Mouse (Mus musculus) forebrain, postnatal 0 days (tissue): ENCODE measurements around the gene Ahnak2. TPM values are rescaled to one million over a fixed set of nuclear protein-coding genes. Genes with fewer than 3 reads are reported as not detected.

ENCODE experiments used
- ATAC-seq: fragments of 200-750 bp; cut with Nextera tagmentation; 2 replicates; pipeline ENCODE4 v1.8.0; 2017; ENCODE audit warnings: mild to moderate bottlenecking, moderate library complexity
- DNase-seq: peaks from one replicate; pipeline ENCODE4 v3.0.0-alpha.2; 2015
- H3K27ac ChIP-seq: fragments of 300-500 bp; sonication (generic); 2 replicates; pipeline ENCODE4 v1.5.1; 2014; ENCODE audit warnings: low read depth, mild to moderate bottlenecking, antibody characterized with exemption, low read length, moderate library complexity, mixed read lengths
- H3K27me3 ChIP-seq: fragments of 300-500 bp; sonication (generic); 2 replicates; pipeline ENCODE4 v1.6.1; 2014; ENCODE audit warnings: mild to moderate bottlenecking, low read length, mixed read lengths; ENCODE audit not compliant: insufficient read depth
- H3K36me3 ChIP-seq: fragments of 300-500 bp; sonication (generic); 2 replicates; pipeline ENCODE4 v1.6.1; 2014; ENCODE audit warnings: mild to moderate bottlenecking, moderate library complexity; ENCODE audit not compliant: insufficient read depth
- H3K4me1 ChIP-seq: fragments of 300-500 bp; sonication (generic); 2 replicates; pipeline ENCODE4 v1.6.1; 2014; ENCODE audit warnings: antibody characterized with exemption; ENCODE audit not compliant: insufficient read depth
- H3K4me2 ChIP-seq: fragments of 300-500 bp; sonication (generic); 2 replicates; pipeline ENCODE4 v1.6.1; 2014; ENCODE audit warnings: low read depth, mild to moderate bottlenecking, moderate library complexity
- H3K4me3 ChIP-seq: fragments of 300-500 bp; sonication (generic); 2 replicates; pipeline ENCODE4 v1.5.1; 2014; ENCODE audit warnings: low read depth, low read length, mixed read lengths
- H3K9ac ChIP-seq: fragments of 300-500 bp; sonication (generic); 2 replicates; pipeline ENCODE4 v1.6.1; 2014; ENCODE audit warnings: mild to moderate bottlenecking
- H3K9me3 ChIP-seq: fragments of 300-500 bp; sonication (generic); 2 replicates; pipeline ENCODE4 v1.6.1; 2016; ENCODE audit warnings: low read length
- CTCF ChIP-seq: sonication (generic); IDR thresholded peaks from 2 replicates; pipeline ENCODE4 v1.5.1; 2016; ENCODE audit warnings: antibody characterized with exemption, control low read depth, low read depth
- WGBS: fragments of 180-500 bp; shearing (Covaris S2); extraction: QIAGEN DNeasy Blood & Tissue Kit; methylation state at CpG from one replicate; pipeline ENCODE4 v1.1.7; 2014; 5-methylcytosine and 5-hydroxymethylcytosine counted together
- polyA plus RNA-seq: library from polyadenylated mRNA; unstranded; fragments of >200 nt; fragmentation: Nextera tagmentation; extraction: Ambion mirVana; gene quantifications from 2 replicates; pipeline ENCODE4 v1.2.1, GENCODE M21; 2015
- total RNA-seq: library from RNA; depleted of rRNA; stranded (reverse); fragments of >200 nt; gene quantifications from 2 replicates; pipeline ENCODE4 v1.2.3, GENCODE M21; 2014

The Ahnak2 gene
- total and polyA plus RNA-seq, 2 experiments from 2014 or later = 1.3 to 2.5 TPM

- H3K9me3 ChIP-seq = no peaks in the 10 kb centered on the region
- H3K4me2 ChIP-seq = no peak overlapping the region
- H3K27ac ChIP-seq = no peak overlapping the region
- H3K4me3 ChIP-seq = no peak overlapping the region
- H3K27me3 ChIP-seq = no peaks in the 10 kb centered on the region; the same call in none of the 2 replicates
- H3K36me3 ChIP-seq = no peaks in the 10 kb centered on the region
- ATAC-seq (peak; percentile 42; the same call in 1 of the 2 replicates), DNase-seq (peak; percentile 72)
- no peak overlapping the region for H3K9ac ChIP-seq
- WGBS = 10% methylated on average over 4 of the region's 4 CpGs
- peaks cover 4% of the 10 kb centered on the region; the same call in 1 of the 2 replicates for H3K4me1 ChIP-seq
- peak; percentile 81 for TF ChIP-seq CTCF
These were observed 2.0 kb downstream of the Ahnak2 start for GRCm38 (mm10) chr12:112800476-112800875.

- TF ChIP-seq CTCF = no peak
- Histone ChIP-seq H3K36me3 (no peaks in the 10 kb centered on the region), H3K27me3 (no peaks in the 10 kb centered on the region; the same call in none of the 2 replicates), H3K27ac (no peak overlapping the region), H3K4me3 (no peak overlapping the region), H3K4me1 (peaks cover 4% of the 10 kb centered on the region; the same call in 1 of the 2 replicates), H3K4me2 (no peak overlapping the region), H3K9me3 (no peaks in the 10 kb centered on the region), H3K9ac (no peak overlapping the region)
- 82% methylated on average over 10 of the region's 10 CpGs for WGBS
- no peak for ATAC-seq
- no peak for DNase-seq
These were observed 3.1 kb downstream of the Ahnak2 start for GRCm38 (mm10) chr12:112799237-112799970.

- no peak for TF ChIP-seq CTCF
- ATAC-seq = no peak
- DNase-seq = no peak
- whole genome bisulfite sequencing = 65% methylated on average over 5 of the region's 5 CpGs
- Histone ChIP-seq H3K27ac (no peak overlapping the region), H3K4me1 (peaks cover 4% of the 10 kb centered on the region; the same call in 1 of the 2 replicates), H3K27me3 (no peaks in the 10 kb centered on the region; the same call in none of the 2 replicates), H3K36me3 (no peaks in the 10 kb centered on the region), H3K4me2 (no peak overlapping the region), H3K9me3 (no peaks in the 10 kb centered on the region), H3K9ac (no peak overlapping the region), H3K4me3 (no peak overlapping the region)
These were observed 3.7 kb downstream of the Ahnak2 start for GRCm38 (mm10) chr12:112798716-112799115.

GRCm38 (mm10) chr12:112798332-112798681 is 4.2 kb downstream of the Ahnak2 start:
- ATAC-seq = no peak
- Histone ChIP-seq H3K27ac (no peak overlapping the region), H3K4me1 (peaks cover 4% of the 10 kb centered on the region; the same call in 1 of the 2 replicates), H3K27me3 (no peaks in the 10 kb centered on the region; the same call in none of the 2 replicates), H3K9me3 (no peaks in the 10 kb centered on the region), H3K4me2 (no peak overlapping the region), H3K4me3 (no peak overlapping the region), H3K9ac (no peak overlapping the region), H3K36me3 (no peaks in the 10 kb centered on the region)
- TF ChIP-seq CTCF = no peak
- 28% methylated on average over 5 of the region's 5 CpGs for WGBS
- DNase-seq = no peak

- H3K27me3 ChIP-seq = no peaks in the 10 kb centered on the region; the same call in none of the 2 replicates
- DNase-seq = peak; percentile 55
- peak; percentile 55 for ATAC-seq
- H3K27ac ChIP-seq = no peak overlapping the region
- peaks cover 4% of the 10 kb centered on the region; the same call in 1 of the 2 replicates for H3K4me1 ChIP-seq
- TF ChIP-seq CTCF = no peak
- H3K4me3 ChIP-seq = no peak overlapping the region
- no peak overlapping the region for H3K4me2 ChIP-seq
- no peaks in the 10 kb centered on the region for H3K36me3 ChIP-seq
- WGBS = 45% methylated on average over 15 of the region's 15 CpGs
- H3K9me3 ChIP-seq = no peaks in the 10 kb centered on the region
- no peak overlapping the region for H3K9ac ChIP-seq
These were observed 4.7 kb downstream of the Ahnak2 start for GRCm38 (mm10) chr12:112797672-112798331.

- Histone ChIP-seq H3K9ac (no peak overlapping the region), H3K4me2 (no peak overlapping the region), H3K4me3 (no peak overlapping the region), H3K9me3 (no peaks in the 10 kb centered on the region), H3K36me3 (no peaks in the 10 kb centered on the region), H3K4me1 (peaks cover 4% of the 10 kb centered on the region; the same call in 1 of the 2 replicates), H3K27ac (no peak overlapping the region), H3K27me3 (no peaks in the 10 kb centered on the region; the same call in none of the 2 replicates)
- 58% methylated on average over 17 of the region's 17 CpGs for WGBS
- DNase-seq (no peak), ATAC-seq (no peak)
- TF ChIP-seq CTCF = no peak
These were observed 5.6 kb downstream of the Ahnak2 start for GRCm38 (mm10) chr12:112796551-112797510.
